Mouse (Mus musculus): ENCODE results near the gene Ackr1.

- TF ChIP-seq CTCF (IDR thresholded peaks at IDR 0.05; ENCODE audit: control insufficient read depth, insufficient read depth, insufficient replicate concordance, low read depth, low read length) (no peak), POLR2A (IDR thresholded peaks at IDR 0.05; ENCODE audit: control insufficient read depth, low read depth, low read length) (no peak)
These were observed 21.7 kb upstream of the Ackr1 start for GRCm38 (mm10) chr1:173355107-173355846.
